Mouse (Mus musculus) stomach, embryonic 14.5 days (tissue): ENCODE data around the gene Rspo3. TPM values are rescaled to one million over a fixed set of nuclear protein-coding genes. Genes with fewer than 3 reads are reported as not detected.
A peak's percentile ranks its signal among the peaks of the same experiment; 100 is the strongest.

Source experiments
- ATAC-seq: fragments of 200-750 bp; cut with Nextera tagmentation; 2 replicates; pipeline ENCODE4 v1.8.0; 2017; ENCODE audit warnings: low read depth, moderate TSS enrichment; ENCODE audit not compliant: insufficient number of reproducible peaks, insufficient read depth, low FRiP score
- H3K27ac ChIP-seq: fragments of 300-500 bp; sonication (generic); 2 replicates; pipeline ENCODE4 v1.5.1; 2014; ENCODE audit warnings: mild to moderate bottlenecking, low read length, moderate library complexity, mixed read lengths
- H3K27me3 ChIP-seq: fragments of 300-500 bp; sonication (generic); 2 replicates; pipeline ENCODE4 v1.6.1; 2014; ENCODE audit warnings: low read length, control low read depth, mixed read lengths; ENCODE audit not compliant: control insufficient read depth, insufficient read depth
- H3K36me3 ChIP-seq: fragments of 300-500 bp; sonication (generic); 2 replicates; pipeline ENCODE4 v1.6.1; 2014; ENCODE audit warnings: mild to moderate bottlenecking, control low read depth, low read length, moderate library complexity, mixed read lengths; ENCODE audit not compliant: control insufficient read depth, insufficient read depth
- H3K4me1 ChIP-seq: fragments of 300-500 bp; sonication (generic); 2 replicates; pipeline ENCODE4 v1.6.1; 2014; ENCODE audit warnings: low read length, control low read depth, mixed read lengths; ENCODE audit not compliant: control insufficient read depth, insufficient read depth
- H3K4me2 ChIP-seq: fragments of 300-500 bp; sonication (generic); replicated peaks from 2 replicates; pipeline ENCODE4 v1.6.1; 2014; ENCODE audit warnings: low read depth, low read length, control low read depth
- H3K4me3 ChIP-seq: fragments of 300-500 bp; sonication (generic); 2 replicates; pipeline ENCODE4 v1.5.1; 2014; ENCODE audit warnings: low read depth, low read length, control low read depth
- H3K9ac ChIP-seq: fragments of 300-500 bp; sonication (generic); replicated peaks from 2 replicates; pipeline ENCODE4 v1.6.1; 2014; ENCODE audit warnings: low read depth, mild to moderate bottlenecking, control low read depth, low read length, moderate library complexity, mixed read lengths
- H3K9me3 ChIP-seq: fragments of 300-500 bp; sonication (generic); 2 replicates; pipeline ENCODE4 v1.6.1; 2016; ENCODE audit warnings: low read depth, low read length, control low read depth; ENCODE audit not compliant: control insufficient read depth
- WGBS: fragments of 180-500 bp; shearing (Covaris S2); extraction: QIAGEN DNeasy Blood & Tissue Kit; methylation state at CpG from one replicate; pipeline ENCODE4 v1.1.7; 2014; 5-methylcytosine and 5-hydroxymethylcytosine counted together
- polyA plus RNA-seq: library from polyadenylated mRNA; unstranded; fragments of >200 nt; fragmentation: Nextera tagmentation; extraction: Ambion mirVana; gene quantifications from 2 replicates; pipeline ENCODE4 v1.2.1, GENCODE M21; 2014

Rspo3 gene
- polyA plus RNA-seq, result 19.0 and 19.3 TPM in 2 replicates

- Histone ChIP-seq H3K9me3 (no peaks in the 10 kb centered on the region), H3K4me3 (peak within 1 kb of the TSS; percentile 58), H3K27me3 (no peaks in the 10 kb centered on the region), H3K9ac (peak within 1 kb of the TSS; percentile 51), H3K4me1 (0 out of 2 replicates have a peak, but pooled peaks cover 2% of the 10 kb centered on the region), H3K27ac (peak within 1 kb of the TSS; percentile 68; the same call in 1 of the 2 replicates), H3K4me2 (peak within 1 kb of the TSS; percentile 79), H3K36me3 (no peaks in the 10 kb centered on the region)
- ATAC-seq, result peak; percentile 83
- under 1% methylated on average over 44 of the region's 44 CpGs for WGBS
Observed at GRCm38 (mm10) chr10:29535546-29536260, at the start of gene Rspo3. Gene Rspo3 (minus strand): TSS chr10:29535867.

GRCm38 (mm10) chr10:29581940-29582339, 46.3 kb upstream of the Rspo3 start:
- H3K27me3 ChIP-seq, result no peaks in the 10 kb centered on the region
- WGBS, result 77% methylated on average over 3 of the region's 3 CpGs

GRCm38 (mm10) chr10:29581476-29581875, 45.8 kb upstream of the Rspo3 start:
- Histone ChIP-seq H3K4me3 (no peak overlapping the region), H3K27ac (no peak overlapping the region), H3K9ac (no peak overlapping the region), H3K36me3 (no peaks in the 10 kb centered on the region), H3K4me1 (no peaks in the 10 kb centered on the region), H3K9me3 (no peaks in the 10 kb centered on the region), H3K27me3 (no peaks in the 10 kb centered on the region), H3K4me2 (no peak overlapping the region)
- WGBS, result 50% methylated on average over 3 of the region's 3 CpGs
- no peak for ATAC-seq

More at GRCm38 (mm10) chr10:29581940-29582339, 46.3 kb upstream of the Rspo3 start:
- Histone ChIP-seq H3K9me3 (no peaks in the 10 kb centered on the region), H3K4me1 (no peaks in the 10 kb centered on the region), H3K4me3 (no peak overlapping the region), H3K36me3 (no peaks in the 10 kb centered on the region), H3K4me2 (no peak overlapping the region), H3K27ac (no peak overlapping the region), H3K9ac (no peak overlapping the region)
- ATAC-seq, result no peak

- H3K4me1 ChIP-seq, result no peaks in the 10 kb centered on the region
- H3K27ac ChIP-seq, result no peak overlapping the region
- no peak overlapping the region for H3K4me2 ChIP-seq
- no peaks in the 10 kb centered on the region for H3K36me3 ChIP-seq
- ATAC-seq, result no peak
- 45% methylated on average over 2 of the region's 2 CpGs for WGBS
- H3K4me3 ChIP-seq, result no peak overlapping the region
- no peaks in the 10 kb centered on the region for H3K27me3 ChIP-seq
- no peak overlapping the region for H3K9ac ChIP-seq
- H3K9me3 ChIP-seq, result no peaks in the 10 kb centered on the region
Observed at GRCm38 (mm10) chr10:29555983-29556382, 20.3 kb upstream of the Rspo3 start.

GRCm38 (mm10) chr10:29554365-29554764, 18.7 kb upstream of the Rspo3 start:
- Histone ChIP-seq H3K4me2 (no peak overlapping the region), H3K9me3 (no peaks in the 10 kb centered on the region)
- no peak for ATAC-seq

GRCm38 (mm10) chr10:29542982-29543381, 7.3 kb upstream of the Rspo3 start:
- Histone ChIP-seq H3K4me1 (no peaks in the 10 kb centered on the region), H3K36me3 (no peaks in the 10 kb centered on the region), H3K27ac (no peak overlapping the region), H3K4me2 (no peak overlapping the region), H3K9ac (no peak overlapping the region), H3K4me3 (no peak overlapping the region), H3K27me3 (no peaks in the 10 kb centered on the region), H3K9me3 (no peaks in the 10 kb centered on the region)
- WGBS, result 87% methylated on average over 3 of the region's 3 CpGs
- ATAC-seq, result no peak

More at GRCm38 (mm10) chr10:29554365-29554764, 18.7 kb upstream of the Rspo3 start:
- Histone ChIP-seq H3K4me1 (no peaks in the 10 kb centered on the region), H3K27me3 (no peaks in the 10 kb centered on the region), H3K36me3 (no peaks in the 10 kb centered on the region), H3K4me3 (no peak overlapping the region), H3K27ac (no peak overlapping the region), H3K9ac (no peak overlapping the region)
- WGBS, result 21% methylated on average over 2 of the region's 2 CpGs

- no peak overlapping the region for H3K4me2 ChIP-seq
- no peak overlapping the region for H3K9ac ChIP-seq
- 0 out of 2 replicates have a peak, but pooled peaks cover 2% of the 10 kb centered on the region for H3K4me1 ChIP-seq
- no peaks in the 10 kb centered on the region for H3K27me3 ChIP-seq
- no peaks in the 10 kb centered on the region for H3K9me3 ChIP-seq
- no peak overlapping the region for H3K27ac ChIP-seq
- no peaks in the 10 kb centered on the region for H3K36me3 ChIP-seq
- ATAC-seq, result no peak
- H3K4me3 ChIP-seq, result no peak overlapping the region
- WGBS, result 74% methylated on average over 2 of the region's 2 CpGs
Observed at GRCm38 (mm10) chr10:29539516-29539915, 3.8 kb upstream of the Rspo3 start.

GRCm38 (mm10) chr10:29538791-29539190, 3.1 kb upstream of the Rspo3 start:
- 73% methylated on average over 2 of the region's 2 CpGs for WGBS

More at GRCm38 (mm10) chr10:29538791-29539190, 3.1 kb upstream of the Rspo3 start:
- no peak overlapping the region for H3K9ac ChIP-seq
- no peaks in the 10 kb centered on the region for H3K9me3 ChIP-seq
- no peak for ATAC-seq
- H3K27me3 ChIP-seq, result no peaks in the 10 kb centered on the region
- H3K36me3 ChIP-seq, result no peaks in the 10 kb centered on the region
- 0 out of 2 replicates have a peak, but pooled peaks cover 2% of the 10 kb centered on the region for H3K4me1 ChIP-seq
- H3K4me3 ChIP-seq, result no peak overlapping the region
- H3K4me2 ChIP-seq, result no peak overlapping the region
- H3K27ac ChIP-seq, result no peak overlapping the region
